Mouse (Mus musculus): ENCODE results near the gene Map3k6.

- TF ChIP-seq CTCF (IDR thresholded peaks at IDR 0.05) (no peak), POLR2A (IDR thresholded peaks at IDR 0.05; ENCODE audit: insufficient read depth, low read depth, low read length) (no peak), EP300 (IDR thresholded peaks at IDR 0.05; ENCODE audit: insufficient read depth, low read depth, low read length) (no peak)
These were observed 20.0 kb upstream of the Map3k6 start for GRCm38 (mm10) chr4:133220656-133221055.

All from heart, adult 2 months (tissue).